Mouse (Mus musculus) bone marrow macrophage, adult 2 months (primary cell): ENCODE measurements around the gene Rbks. TPM values are rescaled to one million over a fixed set of nuclear protein-coding genes. Genes with fewer than 3 reads are reported as not detected.
"Not testable (repeated sequence)": the region's sequence is repeated elsewhere in the genome, so short reads cannot be mapped to it uniquely, and the experiment has no call there.

Source experiments
- H3K27ac ChIP-seq: 2 replicates; pipeline ENCODE4 v1.5.1; 2012; ENCODE audit warnings: low read depth, low read length; ENCODE audit not compliant: insufficient read depth
- H3K4me1 ChIP-seq: 2 replicates; pipeline ENCODE4 v1.6.1; 2012; ENCODE audit warnings: low read length; ENCODE audit not compliant: control insufficient read depth, insufficient read depth
- H3K4me3 ChIP-seq: 2 replicates; pipeline ENCODE4 v1.5.1; 2012; ENCODE audit warnings: mild to moderate bottlenecking, low read length, moderate library complexity; ENCODE audit not compliant: insufficient read depth
- CTCF ChIP-seq: IDR thresholded peaks from 2 replicates; pipeline ENCODE4 v1.5.1; 2012; ENCODE audit warnings: low read depth, mild to moderate bottlenecking, low read length, moderate library complexity
- POLR2A ChIP-seq: IDR thresholded peaks from 2 replicates; pipeline ENCODE4 v1.6.1; 2012; ENCODE audit warnings: mild to moderate bottlenecking, low read depth, low read length, borderline replicate concordance
- polyA plus RNA-seq: library from polyadenylated mRNA; stranded (reverse); fragments of >200 nt; gene quantifications from 2 replicates; pipeline ENCODE4 v1.2.4, GENCODE M21; 2012; ENCODE audit not compliant: missing spikeins, insufficient read depth, insufficient read length

The Rbks gene
- polyA plus RNA-seq, 1 experiment, result 12.3 TPM

DNA sequence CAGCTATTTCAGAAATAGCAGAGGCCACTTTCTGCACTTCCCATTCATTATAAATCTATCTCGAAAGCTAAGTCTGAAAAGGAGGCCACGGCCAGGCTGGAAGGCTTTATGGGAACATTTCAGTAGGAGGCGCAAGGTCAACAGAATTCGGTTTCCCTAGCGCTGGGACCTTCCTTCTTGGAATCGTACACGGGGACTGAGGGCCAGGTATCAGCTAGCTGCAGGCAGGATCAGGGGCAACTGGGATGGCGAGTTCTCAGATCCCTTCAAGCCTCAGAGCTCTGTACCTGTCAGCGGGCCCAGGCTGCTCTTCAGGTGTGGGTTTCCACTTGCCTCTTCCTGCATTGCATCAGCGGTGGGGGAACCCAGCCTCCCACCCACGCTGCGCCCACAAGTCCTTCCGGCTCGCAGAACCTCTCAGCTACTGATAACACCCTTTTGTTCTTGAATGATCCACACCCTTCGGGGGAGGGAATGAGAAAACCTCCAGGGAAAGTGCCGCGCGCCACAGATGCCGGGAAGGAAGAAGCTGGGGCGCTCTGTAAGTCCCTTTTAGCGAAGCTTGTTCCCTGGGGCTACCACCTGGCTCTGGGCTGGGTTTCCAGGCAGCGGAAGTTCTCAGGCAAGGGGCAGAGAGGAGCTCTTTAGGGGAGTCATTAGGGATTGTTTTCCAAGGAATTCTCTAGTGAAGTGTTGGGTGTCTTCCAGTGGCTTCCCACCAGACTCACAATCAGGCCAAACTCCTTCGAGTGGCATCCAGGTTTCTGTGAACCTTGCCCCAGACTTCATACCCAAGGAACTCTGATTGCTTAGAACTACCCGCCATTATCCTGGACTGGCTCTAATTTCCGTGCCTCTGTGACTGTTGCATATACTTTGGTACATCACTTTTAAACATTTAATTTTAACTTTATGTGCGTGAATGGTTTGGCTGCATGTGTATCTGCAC lies 100.7 kb downstream of the Rbks start, which contains the start of gene Mrpl33:
Gene Mrpl33, plus strand, starts transcription at position 455 of the 949 bp plus-strand sequence.
- Histone ChIP-seq H3K4me3 (0 out of 2 replicates have a peak within 1 kb of the TSS, but pooled peaks have one; percentile 10), H3K27ac (no peak within 1 kb of the TSS), H3K4me1 (peaks cover 12% of the 10 kb centered on the region)
- TF ChIP-seq POLR2A, result no peak
- 0 out of 2 replicates have a peak, but pooled peaks have one; percentile 11 for TF ChIP-seq CTCF

DNA sequence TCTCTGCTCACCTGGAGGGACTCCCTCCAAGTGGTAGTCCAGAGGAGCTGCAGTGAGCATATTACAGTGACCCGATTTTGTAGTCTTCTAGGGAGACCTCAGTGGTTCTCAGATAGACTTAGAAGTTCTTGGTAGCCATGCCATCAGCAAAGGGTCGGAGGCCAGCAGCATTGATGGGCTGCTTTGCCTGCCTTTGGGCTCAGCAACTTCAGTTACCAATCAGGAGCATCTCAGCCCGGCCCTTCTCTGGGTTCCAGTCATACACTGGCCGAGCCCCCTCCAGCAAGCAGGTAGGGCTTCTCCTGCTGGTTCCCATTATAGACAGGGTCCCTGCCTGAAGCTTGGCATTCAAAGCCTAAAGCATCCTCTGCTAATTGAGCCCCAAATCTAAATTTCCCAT lies 101.6 kb downstream of the Rbks start:
- no peak overlapping the region for H3K27ac ChIP-seq
- H3K4me1 ChIP-seq, result peaks cover 11% of the 10 kb centered on the region
- TF ChIP-seq POLR2A (no peak), CTCF (no peak)
- no peak overlapping the region for H3K4me3 ChIP-seq

DNA sequence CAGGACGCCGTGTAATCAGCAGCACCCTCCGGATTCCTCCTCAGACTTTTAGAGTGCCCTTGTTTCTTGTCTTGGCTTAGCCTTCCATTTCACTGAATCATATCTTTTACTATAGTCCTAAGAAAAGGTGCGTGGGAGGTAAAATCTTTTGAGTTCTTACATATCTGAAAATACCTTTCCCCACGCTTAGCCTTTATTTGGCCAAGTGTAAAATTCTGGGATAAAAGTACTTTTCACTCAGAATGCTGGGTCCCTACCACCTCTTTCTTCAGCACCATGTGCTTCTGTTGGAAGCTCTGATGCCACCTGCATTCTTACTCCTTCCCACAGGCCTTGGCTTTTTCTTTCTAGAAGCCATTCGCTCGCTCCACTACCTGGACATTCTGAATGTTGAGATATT lies 106.3 kb downstream of the Rbks start:
- no peak for TF ChIP-seq POLR2A
- no peak for TF ChIP-seq CTCF
- Histone ChIP-seq H3K27ac (no peak overlapping the region), H3K4me3 (no peak overlapping the region), H3K4me1 (peaks cover 7% of the 10 kb centered on the region)

DNA sequence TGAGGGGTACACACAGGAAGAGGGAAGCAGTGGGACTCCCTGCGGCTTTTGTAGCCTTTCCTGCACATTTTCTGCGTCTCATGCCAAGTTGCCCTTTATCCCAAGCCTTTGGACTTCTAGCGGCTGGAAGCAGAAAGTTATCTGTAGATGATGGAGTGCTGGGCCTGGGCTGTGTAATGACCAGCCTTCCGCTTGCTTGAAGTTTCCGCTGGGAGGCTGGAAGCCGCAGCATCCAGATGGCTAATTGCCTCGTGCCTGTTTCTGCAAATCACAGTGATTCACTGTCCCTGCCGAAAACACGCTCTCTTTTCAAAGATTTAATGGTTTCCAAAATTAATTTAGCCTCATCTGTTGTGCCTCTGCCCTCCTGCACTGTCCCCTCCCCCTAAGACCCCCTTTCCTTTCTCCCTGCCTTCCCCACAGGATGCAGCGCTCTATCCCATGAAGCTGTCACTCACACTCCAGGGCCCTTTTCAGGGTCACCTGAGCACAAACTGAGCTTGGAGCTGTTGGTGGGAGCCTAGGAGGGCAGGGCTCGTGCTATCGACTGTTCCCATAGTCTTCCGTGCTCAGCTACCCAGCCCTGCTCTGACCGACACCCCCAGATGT lies 107.6 kb downstream of the Rbks start:
- H3K4me3 ChIP-seq, result no peak overlapping the region
- H3K4me1 ChIP-seq, result 0 out of 2 replicates have a peak, but pooled peaks cover 2% of the 10 kb centered on the region
- H3K27ac ChIP-seq, result no peak overlapping the region
- TF ChIP-seq POLR2A, result no peak

DNA sequence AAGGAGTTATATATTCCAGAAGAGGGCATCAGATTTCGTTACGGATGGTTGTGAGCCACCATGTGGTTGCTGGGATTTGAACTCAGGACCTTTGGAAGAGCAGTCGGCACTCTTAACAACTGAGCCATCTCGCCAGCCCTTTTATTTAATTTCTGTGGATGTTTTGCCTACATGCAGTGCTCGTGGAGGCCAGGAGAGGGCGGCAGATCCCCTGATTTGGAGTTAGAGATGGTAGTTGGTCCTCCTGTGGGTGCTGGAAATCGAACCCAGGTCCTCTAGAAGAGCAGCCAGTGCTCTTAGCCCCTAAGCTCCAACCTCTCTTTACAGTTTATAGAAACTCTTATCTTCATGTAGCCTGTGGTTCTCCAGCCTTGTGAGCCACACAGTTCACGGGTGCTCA lies 108.8 kb downstream of the Rbks start:
- H3K4me3 ChIP-seq, H3K27ac ChIP-seq, H3K4me1 ChIP-seq: not testable (repeated sequence)
- peak; percentile 40; the same call in 1 of the 2 replicates for TF ChIP-seq CTCF

DNA sequence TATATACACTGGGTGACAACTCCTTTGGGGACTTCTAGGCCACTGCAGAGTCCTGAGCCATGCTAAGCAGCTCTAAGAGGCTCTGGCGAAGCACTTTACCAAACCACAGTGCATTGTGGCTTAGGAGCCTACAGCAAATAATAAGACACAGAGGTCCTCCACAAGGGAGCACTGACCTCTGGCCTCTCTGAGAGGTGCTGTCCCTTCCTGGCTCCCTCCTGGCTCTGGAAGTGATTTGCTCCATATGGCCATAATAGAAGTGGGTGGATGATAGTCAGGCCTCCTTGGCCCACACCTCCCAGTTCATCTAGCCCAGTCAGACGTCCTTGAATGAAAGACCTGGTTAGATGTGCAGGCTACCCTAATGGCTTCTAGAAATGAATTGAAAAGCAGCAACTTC lies 109.4 kb downstream of the Rbks start:
- H3K27ac ChIP-seq, result no peak overlapping the region
- no peak overlapping the region for H3K4me3 ChIP-seq
- no peak for TF ChIP-seq POLR2A
- TF ChIP-seq CTCF, result no peak
- H3K4me1 ChIP-seq, result 0 out of 2 replicates have a peak, but pooled peaks cover 2% of the 10 kb centered on the region

DNA sequence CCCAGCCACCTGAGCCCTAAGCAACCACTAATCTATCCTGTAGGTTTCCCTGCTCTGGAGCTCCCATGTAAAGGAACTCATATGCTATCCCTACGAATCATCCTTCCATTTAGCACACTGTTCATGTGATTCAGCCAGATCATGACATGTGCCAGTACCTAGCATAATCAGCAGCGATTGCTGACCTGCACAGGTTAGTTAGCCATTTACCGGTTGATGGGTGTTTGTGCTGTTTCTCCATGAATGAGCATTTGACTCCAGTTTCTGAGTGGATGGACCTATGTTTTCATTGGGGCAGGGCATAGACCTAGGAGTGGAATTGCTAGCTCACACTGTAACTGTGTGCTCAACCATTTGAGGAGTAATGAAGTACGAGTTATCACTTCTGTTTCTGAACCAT lies 111.9 kb downstream of the Rbks start:
- H3K4me3 ChIP-seq, result no peak overlapping the region
- H3K27ac ChIP-seq, result no peak overlapping the region
- TF ChIP-seq POLR2A, result no peak
- TF ChIP-seq CTCF, result no peak
- peaks cover 8% of the 10 kb centered on the region; the same call in 1 of the 2 replicates for H3K4me1 ChIP-seq

DNA sequence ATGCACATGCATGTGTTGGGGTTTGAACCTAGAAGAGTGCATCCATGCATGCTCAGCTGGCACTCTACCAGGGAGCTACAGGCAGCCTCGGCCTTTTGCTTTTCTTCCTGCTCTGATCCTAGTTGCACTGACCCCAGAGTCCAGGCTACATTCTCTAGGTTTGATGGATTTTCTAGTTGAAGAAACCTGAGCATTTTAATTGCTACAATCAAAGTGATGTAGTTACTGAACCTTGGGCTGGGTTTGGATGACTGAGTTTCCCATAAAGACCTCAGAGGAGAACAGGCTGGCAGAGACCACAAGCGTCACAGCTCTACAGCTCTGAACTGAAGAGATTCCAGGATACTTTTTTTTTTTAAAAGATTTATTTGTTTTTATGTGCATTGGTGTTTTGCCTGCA lies 114.2 kb downstream of the Rbks start:
- Histone ChIP-seq H3K27ac (no peak overlapping the region), H3K4me1 (peaks cover 8% of the 10 kb centered on the region; the same call in 1 of the 2 replicates), H3K4me3 (no peak overlapping the region)
- TF ChIP-seq CTCF (no peak), POLR2A (no peak)

DNA sequence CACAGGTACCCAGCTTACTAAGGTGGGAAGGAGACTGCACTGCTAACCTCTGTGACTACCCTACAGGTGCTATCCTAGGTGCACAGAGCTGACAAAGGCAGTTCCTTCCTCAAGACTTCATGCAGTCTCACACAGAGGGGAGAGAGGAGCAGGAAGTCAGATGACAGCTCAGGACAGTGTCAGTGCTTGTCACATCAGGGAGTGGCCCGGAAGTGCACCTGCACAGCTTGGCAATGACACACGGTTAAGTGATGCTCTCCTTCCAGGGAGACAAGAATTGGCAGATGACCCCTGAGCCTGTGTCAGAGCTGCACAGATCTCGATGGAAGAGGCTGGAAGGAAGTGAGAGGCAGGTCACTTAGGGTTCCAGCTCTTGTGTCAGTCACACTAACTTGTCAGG lies 115.5 kb downstream of the Rbks start:
- no peak overlapping the region for H3K4me3 ChIP-seq
- H3K27ac ChIP-seq, result no peak overlapping the region
- TF ChIP-seq CTCF (no peak), POLR2A (no peak)
- peaks cover 12% of the 10 kb centered on the region for H3K4me1 ChIP-seq

DNA sequence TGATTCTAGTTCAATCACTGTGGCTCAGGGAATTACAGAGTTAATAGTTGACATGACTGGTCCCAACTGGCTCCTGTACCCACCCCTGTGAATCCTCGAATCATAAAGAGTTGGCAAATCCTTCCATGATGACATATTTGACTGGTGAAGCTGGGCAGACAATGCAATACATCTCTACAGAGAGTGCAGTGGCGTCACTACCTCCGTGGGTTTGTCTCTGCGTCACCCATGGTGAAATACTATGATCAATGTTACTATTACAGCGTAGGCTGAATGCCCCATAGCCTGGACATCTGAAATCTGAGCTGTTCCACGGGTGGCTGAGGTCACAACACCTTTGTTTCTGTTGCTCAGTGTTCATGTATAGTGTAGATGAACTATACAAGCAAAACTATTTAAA lies 116.2 kb downstream of the Rbks start:
- no peak for TF ChIP-seq CTCF
- TF ChIP-seq POLR2A, result no peak
- Histone ChIP-seq H3K4me3 (no peak overlapping the region), H3K4me1 (peaks cover 18% of the 10 kb centered on the region), H3K27ac (no peak overlapping the region)
